Mouse (Mus musculus) testis, postnatal 10 days (tissue): ENCODE data around the gene Pagr1a.

Experiments
- DNase-seq: peaks from one replicate; pipeline ENCODE4 v3.0.0; 2021; ENCODE audit warnings: low spot score

Gene Pagr1a

GRCm38 (mm10) chr7:127016971-127017949 is at the start of gene Pagr1a:
TSS of gene Pagr1a (minus strand) at chr7:127017352.
- peak; percentile 96 for DNase-seq

GRCm38 (mm10) chr7:127066317-127066716 is 49.2 kb upstream of the Pagr1a start:
- no peak for DNase-seq

- no peak for DNase-seq
These were observed 48.4 kb upstream of the Pagr1a start for GRCm38 (mm10) chr7:127065538-127065937.

- DNase-seq = no peak
These were observed 38.0 kb upstream of the Pagr1a start for GRCm38 (mm10) chr7:127055026-127055585.

GRCm38 (mm10) chr7:127041851-127042672 is 24.9 kb upstream of the Pagr1a start, which contains the start of gene Kif22:
TSS of gene Kif22 (minus strand) at chr7:127042471.
- peak; percentile 94 for DNase-seq

- no peak for DNase-seq
These were observed 14.1 kb upstream of the Pagr1a start for GRCm38 (mm10) chr7:127031244-127031643.

GRCm38 (mm10) chr7:127030172-127030571 is 13.0 kb upstream of the Pagr1a start:
- no peak for DNase-seq

- no peak for DNase-seq
These were observed 10.7 kb upstream of the Pagr1a start for GRCm38 (mm10) chr7:127027885-127028284.

GRCm38 (mm10) chr7:127026984-127027726 is 10.0 kb upstream of the Pagr1a start, which contains the start of gene Maz:
TSS of gene Maz (minus strand) at chr7:127027037.
- peak; percentile 99 for DNase-seq

GRCm38 (mm10) chr7:127026616-127026983 is 9.4 kb upstream of the Pagr1a start:
- DNase-seq = peak; percentile 95

GRCm38 (mm10) chr7:127026161-127026600 is 9.0 kb upstream of the Pagr1a start:
- DNase-seq = peak; percentile 83

GRCm38 (mm10) chr7:127025556-127026160 is 8.5 kb upstream of the Pagr1a start:
- DNase-seq = peak; percentile 81

GRCm38 (mm10) chr7:127024755-127025555 is 7.8 kb upstream of the Pagr1a start:
- peak; percentile 83 for DNase-seq

GRCm38 (mm10) chr7:127023896-127024690 is 6.9 kb upstream of the Pagr1a start:
- no peak for DNase-seq

GRCm38 (mm10) chr7:127023272-127023691 is 6.1 kb upstream of the Pagr1a start:
- no peak for DNase-seq

- DNase-seq = no peak
These were observed 5.5 kb upstream of the Pagr1a start for GRCm38 (mm10) chr7:127022528-127023271.

- DNase-seq = no peak
These were observed 4.7 kb upstream of the Pagr1a start for GRCm38 (mm10) chr7:127021563-127022527.
